In the genomic region with DNA sequence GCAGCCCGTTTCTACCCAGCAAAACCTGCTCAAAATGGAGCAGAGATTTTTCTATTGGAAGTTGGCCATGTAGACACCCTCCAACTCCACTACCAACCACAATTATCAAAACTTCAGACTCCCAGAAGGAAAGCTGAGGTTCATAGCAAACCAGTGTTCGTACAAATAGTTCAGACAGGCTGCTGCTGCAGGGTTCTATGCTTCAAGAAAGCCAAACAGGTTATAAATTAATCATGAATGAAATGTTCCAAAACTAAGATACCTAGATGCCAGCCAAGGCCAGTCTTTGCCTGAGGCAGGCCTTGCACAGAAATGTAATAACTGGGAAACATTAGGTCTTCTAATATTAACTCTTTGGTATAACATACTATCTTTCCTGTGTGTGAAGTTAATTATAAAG, we compare ENCODE assay signal across 18 mouse cellular contexts.
"Had no signal": no experiment of that assay in that cellular context is flagged by ENCODE, and none has a peak within 500 bp of the region (broad histone marks: within the 10 kb centered on the region; RNA-seq: fewer than 3 reads in every experiment).

No protein-coding gene starts in this region.

- H3K36me3 ChIP-seq: limb, embryonic 10.5 days; liver, embryonic 13.5 days; lung, embryonic 15.5 days; midbrain, embryonic 12.5 days; neural tube, embryonic 13.5 days; stomach, embryonic 15.5 days had no signal

- H3K4me1 ChIP-seq: limb, embryonic 10.5 days; liver, embryonic 13.5 days; lung, embryonic 15.5 days; midbrain, embryonic 12.5 days; neural tube, embryonic 13.5 days; stomach, embryonic 15.5 days had no signal

- DNase-seq: liver, embryonic 13.5 days; liver, postnatal 0 days; lung, postnatal 14 days; retina, postnatal 1 day; right cerebral cortex, postnatal 14 days; thymus, adult 2 months; thymus, postnatal 25 days had no signal

- H3K4me2 ChIP-seq: liver, embryonic 13.5 days; lung, embryonic 15.5 days; midbrain, embryonic 12.5 days; neural tube, embryonic 13.5 days; stomach, embryonic 15.5 days had no signal

- H3K4me3 ChIP-seq: layer of hippocampus, adult 2 months; left cerebral cortex, adult 2 months; limb, embryonic 10.5 days; liver, embryonic 13.5 days; lung, embryonic 15.5 days; midbrain, embryonic 12.5 days; neural tube, embryonic 13.5 days; stomach, embryonic 15.5 days had no signal

- H3K27ac ChIP-seq: hindbrain, postnatal 0 days; kidney, postnatal 0 days; left cerebral cortex, adult 2 months; limb, embryonic 10.5 days; liver, embryonic 13.5 days; lung, embryonic 15.5 days; macrophage; midbrain, embryonic 12.5 days; neural tube, embryonic 13.5 days; stomach, embryonic 15.5 days had no signal

- H3K27me3 ChIP-seq: liver, embryonic 13.5 days; lung, embryonic 15.5 days; midbrain, embryonic 12.5 days; neural tube, embryonic 13.5 days; stomach, embryonic 15.5 days had no signal

- H3K9me3 ChIP-seq: limb, embryonic 10.5 days; liver, embryonic 13.5 days; lung, embryonic 15.5 days; midbrain, embryonic 12.5 days; neural tube, embryonic 13.5 days; stomach, embryonic 15.5 days had no signal

- H3K9ac ChIP-seq: liver, embryonic 13.5 days; liver, postnatal 0 days; lung, embryonic 15.5 days; midbrain, embryonic 12.5 days; neural tube, embryonic 13.5 days; stomach, embryonic 15.5 days had no signal

- ATAC-seq: hindbrain, postnatal 0 days; liver, postnatal 0 days; midbrain, embryonic 16.5 days had no signal
